Mouse (Mus musculus): ENCODE measurements around the gene Fmo3.

Gene Fmo3

DNA sequence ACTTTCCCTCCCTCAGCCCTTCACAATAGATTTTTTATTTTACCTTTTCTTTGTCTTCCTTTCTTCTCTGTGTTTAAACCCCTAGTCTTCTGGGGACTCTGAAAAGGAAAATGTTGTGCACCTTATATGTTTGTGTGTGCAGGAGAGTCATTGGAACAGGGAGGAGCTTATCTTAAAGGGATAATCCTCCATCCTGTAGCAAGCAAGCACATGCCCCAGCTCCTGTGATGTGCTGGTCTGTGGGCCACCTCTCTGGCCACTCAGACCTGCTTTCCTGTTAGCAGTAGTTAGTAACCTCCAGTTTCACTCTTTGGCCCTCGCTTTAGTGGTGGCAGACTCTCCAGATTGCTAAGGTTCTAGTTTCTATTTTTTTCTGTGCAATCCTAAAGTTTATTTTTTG is at the start of gene Fmo3:
Gene Fmo3, minus strand, starts transcription at position 101 of the 400 bp plus-strand sequence.
- DNase-seq (ENCODE audit: low read depth) = no peak

DNA sequence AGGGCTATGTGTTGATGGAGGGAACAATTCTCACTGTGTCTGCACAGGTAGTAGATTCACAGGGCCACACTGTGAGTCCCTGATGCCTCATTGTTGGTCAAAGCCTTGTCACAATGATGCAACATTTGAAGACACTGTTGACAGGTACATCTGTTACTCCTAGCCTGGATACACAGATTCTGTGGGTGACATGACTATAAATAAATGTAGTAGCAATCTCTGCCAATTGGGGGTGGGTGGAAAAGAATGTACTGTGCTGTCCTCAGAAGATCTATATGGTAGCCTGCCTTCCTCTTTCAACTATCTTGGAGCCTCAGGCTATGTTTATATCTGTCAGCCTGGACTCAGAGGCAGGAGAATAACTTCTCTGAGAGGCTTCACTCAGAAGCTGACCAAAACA is 38.7 kb upstream of the Fmo3 start:
- DNase-seq (ENCODE audit: low read depth) = no peak

- no peak for DNase-seq (ENCODE audit: low read depth)
These were observed 24.9 kb upstream of the Fmo3 start for GRCm38 (mm10) chr1:163009220-163009619.

DNA sequence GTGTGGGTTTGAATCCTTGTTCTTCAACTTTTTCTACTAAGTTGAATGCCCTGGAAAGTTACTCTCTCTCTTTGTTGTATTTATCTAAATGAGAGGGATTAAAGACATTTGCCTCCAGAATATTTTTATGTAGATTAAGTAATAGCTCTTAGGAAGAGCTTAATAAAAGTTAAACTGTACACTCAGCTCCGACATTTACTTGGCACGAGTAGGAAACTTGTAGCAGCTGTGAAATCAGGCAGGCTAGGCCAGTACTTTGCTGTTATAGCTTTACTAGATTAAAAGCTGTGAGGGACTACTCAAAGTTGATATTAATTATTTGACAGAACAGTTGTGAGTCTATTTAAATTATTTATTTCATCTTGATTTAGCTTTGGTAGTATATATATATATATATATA is 19.2 kb upstream of the Fmo3 start:
- DNase-seq (ENCODE audit: low read depth) = no peak

GRCm38 (mm10) chr1:163001271-163001829 is 17.0 kb upstream of the Fmo3 start:
- no peak for DNase-seq (ENCODE audit: low read depth)

GRCm38 (mm10) chr1:162987546-162987945 is 3.2 kb upstream of the Fmo3 start:
- DNase-seq (ENCODE audit: low read depth) = no peak

- DNase-seq (ENCODE audit: low read depth) = no peak
These were observed 2.4 kb upstream of the Fmo3 start for GRCm38 (mm10) chr1:162986777-162987176.

GRCm38 (mm10) chr1:162986121-162986748 is 1.9 kb upstream of the Fmo3 start:
- DNase-seq (ENCODE audit: low read depth) = peak; percentile 26

- DNase-seq (ENCODE audit: low read depth) = no peak
These were observed 20.8 kb downstream of the Fmo3 start for GRCm38 (mm10) chr1:162963556-162963955.

DNA sequence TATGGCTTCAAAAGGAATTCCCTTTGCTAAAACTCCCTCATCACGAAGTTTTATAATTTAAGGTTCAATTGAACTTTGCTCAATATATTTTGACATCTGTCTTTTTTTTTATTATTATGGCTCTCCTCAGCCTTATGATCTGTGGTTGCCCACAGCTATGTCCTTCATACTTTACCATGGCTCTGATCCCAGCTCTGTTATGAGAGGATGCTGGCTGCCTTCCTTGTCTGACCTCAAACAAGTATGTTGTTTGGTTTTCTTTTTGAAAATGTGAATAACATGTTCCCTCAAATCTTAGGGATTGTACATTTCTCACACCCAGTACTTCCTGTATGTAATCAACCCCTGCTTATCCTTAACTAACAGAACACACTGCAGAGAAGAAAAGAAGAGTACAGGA is 26.9 kb downstream of the Fmo3 start:
- DNase-seq (ENCODE audit: low read depth) = peak; percentile 84

DNA sequence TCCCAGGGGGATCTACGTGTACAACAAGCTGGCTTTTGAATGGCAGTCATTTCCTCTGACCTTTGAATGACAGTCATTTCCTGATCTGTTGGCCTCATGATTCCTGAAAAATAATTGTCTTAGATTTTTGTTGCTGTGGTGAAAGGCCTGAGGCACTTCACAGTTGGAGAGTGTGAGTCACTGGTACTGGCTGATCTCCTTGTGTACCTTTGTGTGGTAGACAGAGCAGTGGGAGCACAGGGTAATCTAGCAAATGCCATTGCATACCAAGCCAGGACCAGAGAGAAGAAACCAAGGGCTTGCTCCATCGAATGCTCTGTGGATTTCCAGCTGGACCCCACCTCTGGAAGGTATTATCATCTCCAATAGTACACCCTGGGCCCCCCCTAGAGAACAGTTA is 31.2 kb downstream of the Fmo3 start:
- peak; percentile 30 for DNase-seq (ENCODE audit: low read depth)

GRCm38 (mm10) chr1:162949763-162950162 is 34.6 kb downstream of the Fmo3 start:
- DNase-seq (ENCODE audit: low read depth) = no peak

- peak; percentile 4 for DNase-seq (ENCODE audit: low read depth)
These were observed 36.4 kb downstream of the Fmo3 start for GRCm38 (mm10) chr1:162947934-162948333.

DNA sequence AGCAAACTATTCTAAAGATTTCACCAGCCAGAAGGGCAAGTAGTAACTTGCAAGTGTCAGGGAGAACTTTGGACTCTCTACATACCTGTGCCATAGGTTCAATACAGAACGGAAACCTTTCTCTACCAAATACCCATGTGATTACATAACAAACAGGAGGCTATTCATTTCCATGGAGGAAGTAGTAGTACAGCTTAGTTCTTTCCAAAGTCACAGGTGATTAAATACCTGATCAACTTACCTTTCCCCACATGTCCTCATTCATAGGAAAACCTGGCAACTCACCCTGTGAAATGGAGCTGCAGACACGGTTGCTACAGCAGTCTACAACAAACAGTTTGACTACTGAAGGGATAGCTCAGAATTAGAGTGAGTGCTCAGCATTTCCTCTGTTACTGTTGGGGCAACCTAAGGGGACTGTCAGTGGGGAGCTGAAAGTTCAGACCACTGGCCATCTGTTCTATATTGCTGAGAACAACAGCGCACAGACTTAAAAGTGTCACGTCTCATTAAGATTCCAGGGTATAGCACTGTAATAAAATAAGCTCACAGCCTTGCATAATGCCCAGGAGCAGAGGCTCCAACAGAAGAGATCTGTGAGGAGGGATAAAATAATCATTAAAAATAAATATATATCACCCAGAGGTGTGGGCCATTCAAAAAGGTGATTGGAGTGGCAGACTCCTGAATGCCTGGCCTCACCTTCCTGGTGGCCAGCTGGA is 37.3 kb downstream of the Fmo3 start:
- DNase-seq (ENCODE audit: low read depth) = no peak

GRCm38 (mm10) chr1:162943700-162944099 is 40.6 kb downstream of the Fmo3 start:
- peak; percentile 4 for DNase-seq (ENCODE audit: low read depth)

GRCm38 (mm10) chr1:162938696-162939351 is 45.5 kb downstream of the Fmo3 start:
- no peak for DNase-seq (ENCODE audit: low read depth)

GRCm38 (mm10) chr1:162937970-162938695 is 46.2 kb downstream of the Fmo3 start:
- DNase-seq (ENCODE audit: low read depth) = no peak

DNA sequence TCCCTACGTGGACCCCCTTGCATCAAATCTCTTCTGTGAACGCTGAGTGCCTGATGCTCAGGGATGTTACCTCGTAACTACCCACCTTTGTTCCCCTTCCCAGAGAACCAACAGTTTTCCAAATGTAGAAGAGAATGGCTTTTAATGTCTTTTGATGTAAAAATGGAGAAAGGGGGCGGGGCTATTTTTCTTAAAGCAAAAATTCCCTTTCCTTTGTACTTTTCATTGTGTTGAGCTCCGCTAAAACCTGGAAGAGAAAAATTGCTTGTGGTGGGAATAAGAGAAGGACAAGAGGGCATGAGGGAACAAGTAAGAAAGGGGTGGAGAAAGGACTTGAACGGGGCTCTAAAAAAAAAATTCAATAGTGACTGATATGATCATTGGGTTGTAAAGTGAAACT is 46.9 kb downstream of the Fmo3 start, which contains the start of gene Fmo6:
Gene Fmo6, minus strand, starts transcription at position 101 of the 400 bp plus-strand sequence.
- no peak for DNase-seq (ENCODE audit: low read depth)

GRCm38 (mm10) chr1:162934374-162935012 is 49.8 kb downstream of the Fmo3 start:
- no peak for DNase-seq (ENCODE audit: low read depth)

DNA sequence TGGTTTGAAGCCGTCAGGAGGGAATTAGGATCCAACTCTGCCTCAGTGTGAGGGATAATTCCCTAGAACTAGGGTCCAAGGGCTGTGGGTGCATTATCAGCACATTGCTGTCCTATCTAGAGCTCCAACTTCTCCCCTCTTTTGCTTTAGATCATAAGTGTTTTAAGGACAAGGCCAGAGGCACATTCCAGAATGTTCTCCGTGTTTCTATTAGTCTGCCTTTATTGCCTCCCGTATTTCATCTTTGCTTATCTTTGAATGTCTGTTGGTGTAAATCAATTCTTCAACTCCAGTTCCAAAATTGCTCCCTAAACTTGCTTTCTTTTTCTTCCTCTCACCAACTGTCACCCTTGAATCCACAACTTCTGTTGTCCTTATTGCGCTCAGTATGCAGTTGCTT is 51.9 kb downstream of the Fmo3 start:
- no peak for DNase-seq (ENCODE audit: low read depth)

DNA sequence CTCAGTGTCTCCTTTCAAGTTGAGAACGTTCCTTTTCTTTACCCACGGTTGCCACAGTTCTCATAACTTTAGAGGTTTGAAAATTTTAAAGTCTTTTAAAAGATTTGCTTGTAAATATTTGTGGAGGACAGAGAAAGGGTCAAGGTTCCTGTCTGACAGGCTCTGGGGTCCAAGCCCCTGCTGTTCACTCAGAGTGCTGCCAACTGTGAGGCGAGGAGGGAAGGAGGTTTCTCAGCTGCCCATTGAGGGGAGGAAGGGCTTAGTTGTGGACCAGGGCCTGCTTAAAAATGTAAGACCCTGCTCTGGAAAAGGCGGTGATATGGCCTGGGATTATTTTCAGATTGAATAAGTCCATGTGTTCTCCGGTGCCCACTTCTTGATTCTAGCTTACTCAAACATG is 52.4 kb downstream of the Fmo3 start:
- DNase-seq (ENCODE audit: low read depth) = no peak
